Mouse (Mus musculus) megakaryocyte, embryonic 14.5 days (primary cell): ENCODE results near the gene Kcnh1.

Experiments used
- FLI1 ChIP-seq: IDR thresholded peaks from 2 replicates; pipeline ENCODE4 v1.6.1; 2012; ENCODE audit warnings: low read length, inconsistent platforms, mixed read lengths
- GATA1 ChIP-seq: IDR thresholded peaks from 3 replicates; pipeline ENCODE4 v1.6.1; 2012; ENCODE audit warnings: mixed read lengths, low read length, inconsistent platforms, borderline replicate concordance

GRCm38 (mm10) chr1:192439151-192439837, 248.7 kb downstream of the Kcnh1 start:
- no peak for TF ChIP-seq GATA1
- no peak for TF ChIP-seq FLI1
